Mouse (Mus musculus): Measurements from ENCODE around the gene Ercc2.

Ercc2 gene

GRCm38 (mm10) chr7:19359892-19360641 is 21.7 kb upstream of the Ercc2 start:
- DNase-seq (ENCODE audit: low spot score in 2 of 2) = peak; percentile 71 to 80

DNA sequence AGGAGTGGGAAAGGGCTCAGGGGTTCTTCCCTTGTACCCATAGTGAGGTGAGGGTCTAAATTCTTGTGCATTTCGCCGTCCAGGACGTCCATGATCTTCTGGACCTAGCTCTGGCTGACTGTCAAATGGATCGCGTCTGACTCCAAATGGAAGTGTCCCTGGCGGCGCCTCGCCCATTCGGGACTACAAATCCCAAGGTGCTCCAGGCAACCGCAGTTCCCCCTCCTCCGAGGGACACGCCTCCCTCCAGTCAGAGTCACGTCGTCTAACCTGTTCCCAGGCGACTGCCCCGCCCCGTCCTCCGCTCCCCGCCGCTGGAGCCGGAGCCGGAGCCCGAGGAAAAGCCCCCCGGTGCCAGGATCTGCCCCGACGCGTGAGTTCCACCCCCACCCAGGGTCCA is 20.9 kb upstream of the Ercc2 start:
- DNase-seq (ENCODE audit: low spot score in 2 of 2) = peak; percentile 85 to 90

DNA sequence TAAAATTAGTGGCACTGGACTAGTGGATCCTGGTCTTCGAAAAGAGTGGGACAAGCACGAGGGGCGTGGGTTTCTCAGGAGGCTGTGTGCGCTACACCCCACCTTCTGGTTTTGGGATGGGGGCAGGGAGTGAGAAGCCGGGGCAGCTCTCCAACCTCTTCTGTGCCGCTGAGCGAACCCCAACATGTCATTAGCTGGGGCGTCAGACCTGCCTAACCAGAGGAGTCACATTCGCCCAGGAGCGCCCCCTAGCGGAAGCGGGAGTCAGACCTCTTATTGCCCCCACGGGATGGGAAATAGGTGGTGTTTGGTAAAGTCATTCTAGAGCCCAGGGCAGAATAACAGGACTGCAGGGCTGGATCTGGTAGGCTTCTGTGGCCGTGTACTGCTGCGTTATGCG is 20.1 kb upstream of the Ercc2 start:
- peak; percentile 85 to 97 for DNase-seq (ENCODE audit: low spot score in 2 of 2)

GRCm38 (mm10) chr7:19362276-19362675 is 19.5 kb upstream of the Ercc2 start:
- no peak for DNase-seq (ENCODE audit: low spot score in 2 of 2)

GRCm38 (mm10) chr7:19363881-19364280 is 17.9 kb upstream of the Ercc2 start:
- peak; percentile 75 to 91 for DNase-seq (ENCODE audit: low spot score in 2 of 2)

DNA sequence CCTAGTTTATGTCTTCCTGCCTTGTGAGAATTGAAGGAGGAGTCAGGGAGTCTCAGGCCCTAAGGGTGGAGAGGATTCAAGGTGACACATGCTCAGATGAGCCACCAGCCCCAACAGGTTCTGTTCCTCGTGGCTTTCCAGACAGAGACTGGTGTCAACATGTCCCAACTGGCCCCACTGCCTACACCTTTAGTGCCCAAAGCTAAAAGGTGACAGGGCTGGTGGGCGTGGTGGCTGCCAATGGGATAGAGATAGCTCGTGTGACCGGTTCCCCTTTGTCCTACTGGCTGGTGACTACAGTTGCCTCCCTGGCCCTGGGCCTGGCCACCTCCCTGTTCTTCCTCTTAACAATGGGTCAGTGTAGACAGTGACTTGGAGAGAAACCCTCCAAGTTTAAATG is 16.4 kb upstream of the Ercc2 start:
- DNase-seq (ENCODE audit: low spot score in 2 of 2) = no peak

DNA sequence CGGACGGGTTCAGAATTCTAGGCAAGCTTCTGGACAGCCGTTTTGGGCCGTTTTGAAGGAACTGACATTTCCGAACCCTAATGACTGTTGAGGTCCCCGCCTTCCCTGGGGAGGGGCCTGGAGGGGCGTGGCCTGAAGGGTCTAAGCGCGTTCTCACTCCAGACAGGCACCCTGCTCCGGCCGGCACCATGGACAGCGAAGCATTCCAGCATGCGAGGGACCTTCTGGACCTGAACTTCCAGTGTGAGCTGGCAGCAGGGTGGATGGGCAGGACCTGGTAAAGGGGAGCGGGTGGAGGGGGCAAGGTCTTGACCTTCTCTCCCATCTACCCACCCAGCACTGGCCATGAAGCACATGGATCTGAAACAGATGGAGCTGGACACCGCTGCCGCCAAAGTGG is 13.4 kb upstream of the Ercc2 start:
- DNase-seq (ENCODE audit: low spot score in 2 of 2) = no peak

GRCm38 (mm10) chr7:19369823-19370425 is 11.9 kb upstream of the Ercc2 start:
- peak; percentile 54 to 86 for DNase-seq (ENCODE audit: low spot score in 2 of 2)

DNA sequence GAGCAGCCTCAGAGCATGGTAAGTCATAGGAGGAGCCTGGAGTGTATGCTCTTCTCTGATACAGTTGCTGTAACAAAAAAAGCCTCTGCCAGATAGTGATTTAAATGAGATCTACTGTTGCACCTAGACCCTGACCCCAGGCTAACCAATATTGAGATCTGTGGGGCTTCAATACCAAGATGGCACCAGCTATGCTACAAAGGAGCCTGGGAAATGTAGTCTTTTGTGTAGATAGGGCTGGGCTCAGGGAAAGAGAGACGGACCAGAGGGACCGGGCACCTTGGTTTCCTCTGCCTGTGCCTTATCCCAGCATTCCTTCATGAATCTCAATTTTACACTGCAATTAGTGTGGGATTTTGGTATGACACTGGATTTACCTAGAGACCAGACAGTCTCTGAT is 8.4 kb upstream of the Ercc2 start:
- DNase-seq (ENCODE audit: low spot score in 2 of 2) = no peak

DNA sequence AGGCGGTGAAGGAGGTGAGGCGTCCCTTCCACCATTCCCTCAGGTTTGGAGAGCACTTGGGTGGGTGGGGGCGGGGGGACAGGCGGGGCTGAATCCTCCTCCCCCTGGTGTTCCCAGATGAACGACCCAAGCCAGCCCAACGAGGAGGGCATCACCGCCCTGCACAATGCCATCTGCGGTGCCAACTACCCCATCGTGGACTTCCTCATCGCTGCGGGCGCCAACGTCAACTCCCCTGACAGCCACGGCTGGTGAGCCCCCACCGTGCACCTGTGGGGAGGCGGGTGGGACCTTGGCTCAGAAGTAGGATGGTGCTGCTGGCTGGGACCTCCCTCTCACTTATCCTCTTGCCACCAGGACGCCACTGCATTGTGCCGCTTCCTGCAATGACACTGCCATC is 6.4 kb upstream of the Ercc2 start:
- DNase-seq (ENCODE audit: low spot score in 2 of 2) = no peak

DNA sequence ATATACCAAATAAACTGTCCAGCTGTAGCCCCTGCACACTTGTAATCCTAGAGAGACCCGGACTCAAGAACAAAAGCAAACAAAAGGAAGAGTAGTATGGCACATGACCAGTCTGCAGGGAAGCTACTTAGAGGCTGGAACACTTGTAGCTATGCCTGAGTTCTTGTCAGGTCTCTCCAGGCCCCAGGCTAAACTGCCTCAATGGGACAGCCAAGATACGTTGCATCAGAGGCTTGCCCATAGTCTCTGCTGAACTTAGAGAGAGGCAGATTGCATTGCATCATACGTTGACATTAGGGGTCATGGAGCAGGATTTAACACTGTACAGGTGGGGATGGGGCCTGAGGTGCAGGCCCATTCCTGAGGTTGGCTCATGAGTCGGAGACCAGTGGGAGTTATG is 5.8 kb upstream of the Ercc2 start:
- DNase-seq (ENCODE audit: low spot score in 2 of 2) = no peak

DNA sequence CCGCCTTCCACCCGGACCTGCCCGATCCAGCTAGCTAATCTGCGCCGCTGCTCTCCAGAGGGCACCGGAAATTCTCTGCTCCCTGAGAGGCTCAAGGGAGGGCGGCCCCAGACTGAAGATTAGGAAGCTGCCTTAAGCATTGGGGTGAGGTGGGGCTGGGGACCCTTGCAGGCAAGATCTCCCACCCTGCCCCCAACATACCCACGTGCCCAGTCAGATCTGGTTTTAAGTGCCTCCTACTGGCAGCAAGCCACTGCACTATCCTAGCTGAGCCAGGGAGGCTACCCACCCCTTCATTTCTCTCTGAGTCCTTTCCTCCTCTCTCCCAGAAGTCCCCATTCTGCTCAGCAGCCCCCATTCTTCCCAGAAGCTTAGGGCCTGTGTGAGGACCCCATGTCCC is 3.8 kb upstream of the Ercc2 start:
- no peak for DNase-seq (ENCODE audit: low spot score in 2 of 2)

GRCm38 (mm10) chr7:19382166-19382541 is 344 bp downstream of the Ercc2 start:
- peak in 1 of 2 experiments; percentile 44 for DNase-seq (ENCODE audit: low spot score in 2 of 2)

DNA sequence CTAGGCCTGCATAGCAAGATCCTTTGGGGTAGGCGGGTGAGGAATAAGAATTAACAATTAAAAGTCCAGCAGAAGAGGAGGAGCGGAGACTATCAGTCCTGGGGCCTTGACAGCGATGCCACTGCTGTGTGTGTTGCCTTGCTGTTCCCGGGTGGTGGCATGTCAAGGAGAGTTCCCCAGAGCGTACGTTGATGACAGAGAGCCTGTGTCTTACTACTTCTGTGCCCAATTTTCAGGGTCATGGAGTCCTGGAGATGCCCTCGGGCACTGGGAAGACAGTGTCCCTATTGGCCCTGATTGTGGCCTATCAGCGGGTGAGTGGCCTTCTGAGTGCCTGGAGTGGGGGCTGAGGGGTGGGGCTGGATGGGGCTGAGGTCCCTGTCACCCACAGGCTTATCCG is 1.9 kb downstream of the Ercc2 start:
- no peak for DNase-seq (ENCODE audit: low spot score in 2 of 2)

GRCm38 (mm10) chr7:19388699-19389413 is 7.0 kb downstream of the Ercc2 start:
- no peak for DNase-seq (ENCODE audit: low spot score in 2 of 2)

- DNase-seq (ENCODE audit: low spot score in 2 of 2) = no peak
These were observed 12.7 kb downstream of the Ercc2 start for GRCm38 (mm10) chr7:19394484-19394883.

- DNase-seq (ENCODE audit: low spot score in 2 of 2) = no peak
These were observed 17.9 kb downstream of the Ercc2 start for GRCm38 (mm10) chr7:19399496-19400280.

GRCm38 (mm10) chr7:19400946-19401345 is 19.1 kb downstream of the Ercc2 start:
- DNase-seq (ENCODE audit: low spot score in 2 of 2) = no peak

DNA sequence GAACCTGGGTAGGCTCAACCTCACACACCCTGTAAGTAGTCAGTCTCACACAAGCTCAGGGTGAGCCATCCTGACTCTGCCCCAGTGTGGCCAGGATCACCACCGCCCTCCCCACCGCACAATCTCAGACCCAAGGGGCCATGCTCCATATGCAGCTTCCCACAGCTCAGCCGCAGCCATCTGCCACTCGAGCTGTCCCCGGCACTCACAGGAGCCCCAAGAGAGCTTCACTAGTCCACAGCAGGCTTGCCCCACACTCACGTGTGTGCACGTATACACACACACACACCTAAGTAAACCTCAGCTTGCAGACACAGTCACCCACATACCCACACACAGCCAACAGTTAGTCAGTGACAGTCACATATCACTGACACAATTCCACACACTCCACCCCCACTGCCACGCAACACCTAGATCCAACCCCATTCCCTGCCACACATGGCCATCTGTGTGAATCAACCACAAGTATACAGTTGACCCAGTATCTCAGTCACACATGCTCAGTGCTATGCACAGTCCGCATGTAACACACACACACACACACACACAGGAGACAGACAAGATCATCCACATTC is 20.8 kb downstream of the Ercc2 start:
- DNase-seq (ENCODE audit: low spot score in 2 of 2) = no peak

- DNase-seq (ENCODE audit: low spot score in 2 of 2) = peak; percentile 68 to 80
These were observed 22.0 kb downstream of the Ercc2 start, which contains the start of gene Klc3 for GRCm38 (mm10) chr7:19403731-19404296. Klc3 (minus strand) TSS chr7:19404104.

DNA sequence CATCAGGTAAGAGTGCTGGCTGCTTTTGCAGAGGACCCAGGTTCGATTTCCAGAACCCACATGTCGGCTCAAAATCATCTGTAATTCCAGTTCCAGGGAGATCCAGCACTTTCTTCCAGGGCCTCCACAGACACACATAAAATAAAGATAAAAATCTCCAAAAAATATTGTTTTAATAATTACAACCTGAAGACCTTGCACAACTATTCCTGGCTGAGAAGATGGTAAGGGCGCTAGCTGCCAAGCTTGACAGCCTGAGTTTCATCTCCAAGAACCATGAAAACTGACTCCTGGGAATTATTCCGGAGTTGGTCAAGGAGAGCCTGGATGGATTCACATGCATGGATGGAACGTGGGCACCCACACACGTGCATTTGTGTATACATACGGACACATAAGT is 22.7 kb downstream of the Ercc2 start, which contains the start of gene Ckm:
Ckm (plus strand) TSS at position 301 of the 400 bp plus-strand sequence.
- DNase-seq (ENCODE audit: low spot score in 2 of 2) = no peak
